Mouse (Mus musculus): ENCODE data around the gene Med28. TPM values are rescaled to one million over a fixed set of nuclear protein-coding genes. Genes with fewer than 3 reads are reported as not detected.

Med28 gene
- polyA plus RNA-seq, 1 experiment from 2014 or later = 193 TPM

GRCm38 (mm10) chr5:45512908-45513307 lies 7.1 kb upstream of the Med28 start:
- H3K36me3 ChIP-seq (ENCODE audit: control insufficient read depth, insufficient read depth, low read length) = peaks cover 56% of the 10 kb centered on the region
- H3K27me3 ChIP-seq (ENCODE audit: control insufficient read depth, insufficient read depth, low read length) = no peaks in the 10 kb centered on the region
- ATAC-seq (ENCODE audit: insufficient number of reproducible peaks, insufficient read depth, low FRiP score, low read depth) = no peak
- H3K9me3 ChIP-seq (ENCODE audit: control insufficient read depth, low read length) = no peaks in the 10 kb centered on the region
- H3K27ac ChIP-seq (replicated peaks in 1 of 2; ENCODE audit: control insufficient read depth in 1 of 2, insufficient read depth in 1 of 2, low read depth in 2 of 2, low read length in 2 of 2) = no peak overlapping the region
- no peak overlapping the region for H3K9ac ChIP-seq (ENCODE audit: low read length)
- no peak overlapping the region for H3K4me3 ChIP-seq (ENCODE audit: control insufficient read depth in 1 of 2, insufficient read depth in 1 of 2, low read depth in 1 of 2, low read length in 2 of 2)
- no peaks in the 10 kb centered on the region for H3K4me1 ChIP-seq (ENCODE audit: control insufficient read depth in 2 of 2, insufficient read depth in 2 of 2, low read length in 2 of 2)
- no peak overlapping the region for H3K4me2 ChIP-seq (ENCODE audit: low read length)
- 86% methylated on average over 6 of the region's 6 CpGs for WGBS

- no peak overlapping the region for H3K27ac ChIP-seq (replicated peaks in 1 of 2; ENCODE audit: control insufficient read depth in 1 of 2, insufficient read depth in 1 of 2, low read depth in 2 of 2, low read length in 2 of 2)
- no peak overlapping the region for H3K4me3 ChIP-seq (ENCODE audit: control insufficient read depth in 1 of 2, insufficient read depth in 1 of 2, low read depth in 1 of 2, low read length in 2 of 2)
- no peak overlapping the region for H3K4me2 ChIP-seq (ENCODE audit: low read length)
- no peaks in the 10 kb centered on the region for H3K9me3 ChIP-seq (ENCODE audit: control insufficient read depth, low read length)
- peaks cover 51% of the 10 kb centered on the region for H3K36me3 ChIP-seq (ENCODE audit: control insufficient read depth, insufficient read depth, low read length)
- no peak for ATAC-seq (ENCODE audit: insufficient number of reproducible peaks, insufficient read depth, low FRiP score, low read depth)
- H3K27me3 ChIP-seq (ENCODE audit: control insufficient read depth, insufficient read depth, low read length) = no peaks in the 10 kb centered on the region
- H3K4me1 ChIP-seq (ENCODE audit: control insufficient read depth in 2 of 2, insufficient read depth in 2 of 2, low read length in 2 of 2) = no peaks in the 10 kb centered on the region
- 78% methylated on average over 2 of the region's 2 CpGs for WGBS
- no peak overlapping the region for H3K9ac ChIP-seq (ENCODE audit: low read length)
Observed at GRCm38 (mm10) chr5:45513511-45513910, 6.5 kb upstream of the Med28 start.

GRCm38 (mm10) chr5:45514599-45514998 lies 5.4 kb upstream of the Med28 start:
- no peaks in the 10 kb centered on the region for H3K9me3 ChIP-seq (ENCODE audit: control insufficient read depth, low read length)
- H3K27me3 ChIP-seq (ENCODE audit: control insufficient read depth, insufficient read depth, low read length) = no peaks in the 10 kb centered on the region
- H3K36me3 ChIP-seq (ENCODE audit: control insufficient read depth, insufficient read depth, low read length) = peaks cover 44% of the 10 kb centered on the region
- no peak for ATAC-seq (ENCODE audit: insufficient number of reproducible peaks, insufficient read depth, low FRiP score, low read depth)
- no peaks in the 10 kb centered on the region; a peak in 1 of 4 replicates for H3K4me1 ChIP-seq (ENCODE audit: control insufficient read depth in 2 of 2, insufficient read depth in 2 of 2, low read length in 2 of 2)
- no peak overlapping the region for H3K4me2 ChIP-seq (ENCODE audit: low read length)
- no peak overlapping the region for H3K4me3 ChIP-seq (ENCODE audit: control insufficient read depth in 1 of 2, insufficient read depth in 1 of 2, low read depth in 1 of 2, low read length in 2 of 2)
- H3K27ac ChIP-seq (replicated peaks in 1 of 2; ENCODE audit: control insufficient read depth in 1 of 2, insufficient read depth in 1 of 2, low read depth in 2 of 2, low read length in 2 of 2) = no peak overlapping the region
- WGBS = 87% methylated on average over 1 of the region's 1 CpGs
- no peak overlapping the region for H3K9ac ChIP-seq (ENCODE audit: low read length)

- WGBS = 88% methylated on average over 10 of the region's 10 CpGs
- no peak for ATAC-seq (ENCODE audit: insufficient number of reproducible peaks, insufficient read depth, low FRiP score, low read depth)
- Histone ChIP-seq H3K4me3 (ENCODE audit: control insufficient read depth in 1 of 2, insufficient read depth in 1 of 2, low read depth in 1 of 2, low read length in 2 of 2) (no peak overlapping the region), H3K4me1 (ENCODE audit: control insufficient read depth in 2 of 2, insufficient read depth in 2 of 2, low read length in 2 of 2) (peaks cover 0 to 2% of the 10 kb centered on the region in 2 experiments; a peak in 1 of 4 replicates), H3K4me2 (ENCODE audit: low read length) (no peak overlapping the region), H3K27ac (replicated peaks in 1 of 2; ENCODE audit: control insufficient read depth in 1 of 2, insufficient read depth in 1 of 2, low read depth in 2 of 2, low read length in 2 of 2) (no peak overlapping the region), H3K27me3 (ENCODE audit: control insufficient read depth, insufficient read depth, low read length) (no peaks in the 10 kb centered on the region), H3K9me3 (ENCODE audit: control insufficient read depth, low read length) (no peaks in the 10 kb centered on the region), H3K36me3 (ENCODE audit: control insufficient read depth, insufficient read depth, low read length) (peaks cover 37% of the 10 kb centered on the region), H3K9ac (ENCODE audit: low read length) (no peak overlapping the region)
Observed at GRCm38 (mm10) chr5:45515151-45515743, 4.8 kb upstream of the Med28 start.

GRCm38 (mm10) chr5:45520809-45521110 lies 731 bp downstream of the Med28 start:
- Histone ChIP-seq H3K9me3 (ENCODE audit: control insufficient read depth, low read length) (no peaks in the 10 kb centered on the region), H3K9ac (ENCODE audit: low read length) (peak overlapping the region; percentile 96), H3K27me3 (ENCODE audit: control insufficient read depth, insufficient read depth, low read length) (no peaks in the 10 kb centered on the region), H3K36me3 (ENCODE audit: control insufficient read depth, insufficient read depth, low read length) (peaks cover 29% of the 10 kb centered on the region), H3K4me3 (ENCODE audit: control insufficient read depth in 1 of 2, insufficient read depth in 1 of 2, low read depth in 1 of 2, low read length in 2 of 2) (peak overlapping the region; percentile 78 to 99), H3K4me2 (ENCODE audit: low read length) (peak overlapping the region; percentile 97), H3K27ac (replicated peaks in 1 of 2; ENCODE audit: control insufficient read depth in 1 of 2, insufficient read depth in 1 of 2, low read depth in 2 of 2, low read length in 2 of 2) (no peak overlapping the region), H3K4me1 (ENCODE audit: control insufficient read depth in 2 of 2, insufficient read depth in 2 of 2, low read length in 2 of 2) (peaks cover 2 to 12% of the 10 kb centered on the region in 2 experiments; a peak in 3 of 4 replicates)
- WGBS = 6% methylated on average over 5 of the region's 5 CpGs
- no peak for ATAC-seq (ENCODE audit: insufficient number of reproducible peaks, insufficient read depth, low FRiP score, low read depth)

- Histone ChIP-seq H3K4me2 (ENCODE audit: low read length) (peak overlapping the region; percentile 97), H3K9ac (ENCODE audit: low read length) (no peak overlapping the region), H3K4me1 (ENCODE audit: control insufficient read depth in 2 of 2, insufficient read depth in 2 of 2, low read length in 2 of 2) (peaks cover 2 to 12% of the 10 kb centered on the region in 2 experiments; a peak in 3 of 4 replicates), H3K27me3 (ENCODE audit: control insufficient read depth, insufficient read depth, low read length) (no peaks in the 10 kb centered on the region), H3K4me3 (ENCODE audit: control insufficient read depth in 1 of 2, insufficient read depth in 1 of 2, low read depth in 1 of 2, low read length in 2 of 2) (no peak overlapping the region), H3K27ac (replicated peaks in 1 of 2; ENCODE audit: control insufficient read depth in 1 of 2, insufficient read depth in 1 of 2, low read depth in 2 of 2, low read length in 2 of 2) (no peak overlapping the region), H3K9me3 (ENCODE audit: control insufficient read depth, low read length) (no peaks in the 10 kb centered on the region), H3K36me3 (ENCODE audit: control insufficient read depth, insufficient read depth, low read length) (peaks cover 37% of the 10 kb centered on the region)
- ATAC-seq (ENCODE audit: insufficient number of reproducible peaks, insufficient read depth, low FRiP score, low read depth) = no peak
- WGBS = 92% methylated on average over 6 of the region's 6 CpGs
Observed at GRCm38 (mm10) chr5:45521601-45522000, 1.6 kb downstream of the Med28 start.

GRCm38 (mm10) chr5:45525101-45525500 lies 5.1 kb downstream of the Med28 start:
- WGBS = 93% methylated on average over 10 of the region's 10 CpGs
- ATAC-seq (ENCODE audit: insufficient number of reproducible peaks, insufficient read depth, low FRiP score, low read depth) = no peak
- peaks cover 70% of the 10 kb centered on the region for H3K36me3 ChIP-seq (ENCODE audit: control insufficient read depth, insufficient read depth, low read length)

GRCm38 (mm10) chr5:45526338-45526737 lies 6.3 kb downstream of the Med28 start:
- Histone ChIP-seq H3K4me2 (ENCODE audit: low read length) (no peak overlapping the region), H3K36me3 (ENCODE audit: control insufficient read depth, insufficient read depth, low read length) (peaks cover 78% of the 10 kb centered on the region), H3K27ac (replicated peaks in 1 of 2; ENCODE audit: control insufficient read depth in 1 of 2, insufficient read depth in 1 of 2, low read depth in 2 of 2, low read length in 2 of 2) (no peak overlapping the region), H3K4me3 (ENCODE audit: control insufficient read depth in 1 of 2, insufficient read depth in 1 of 2, low read depth in 1 of 2, low read length in 2 of 2) (no peak overlapping the region), H3K4me1 (ENCODE audit: control insufficient read depth in 2 of 2, insufficient read depth in 2 of 2, low read length in 2 of 2) (peaks cover 0 to 5% of the 10 kb centered on the region in 2 experiments; a peak in 2 of 4 replicates), H3K9me3 (ENCODE audit: control insufficient read depth, low read length) (no peaks in the 10 kb centered on the region), H3K9ac (ENCODE audit: low read length) (no peak overlapping the region), H3K27me3 (ENCODE audit: control insufficient read depth, insufficient read depth, low read length) (no peaks in the 10 kb centered on the region)
- 92% methylated on average over 4 of the region's 4 CpGs for WGBS
- no peak for ATAC-seq (ENCODE audit: insufficient number of reproducible peaks, insufficient read depth, low FRiP score, low read depth)

More at GRCm38 (mm10) chr5:45525101-45525500, 5.1 kb downstream of the Med28 start:
- Histone ChIP-seq H3K27ac (replicated peaks in 1 of 2; ENCODE audit: control insufficient read depth in 1 of 2, insufficient read depth in 1 of 2, low read depth in 2 of 2, low read length in 2 of 2) (no peak overlapping the region), H3K27me3 (ENCODE audit: control insufficient read depth, insufficient read depth, low read length) (no peaks in the 10 kb centered on the region), H3K4me1 (ENCODE audit: control insufficient read depth in 2 of 2, insufficient read depth in 2 of 2, low read length in 2 of 2) (peaks cover 0 to 12% of the 10 kb centered on the region in 2 experiments; a peak in 2 of 4 replicates), H3K9ac (ENCODE audit: low read length) (no peak overlapping the region), H3K9me3 (ENCODE audit: control insufficient read depth, low read length) (no peaks in the 10 kb centered on the region), H3K4me2 (ENCODE audit: low read length) (no peak overlapping the region), H3K4me3 (ENCODE audit: control insufficient read depth in 1 of 2, insufficient read depth in 1 of 2, low read depth in 1 of 2, low read length in 2 of 2) (no peak overlapping the region)
